Mouse (Mus musculus) frontal cortex, adult 2 months (tissue): ENCODE data around the gene Por. TPM values are rescaled to one million over a fixed set of nuclear protein-coding genes. Genes with fewer than 3 reads are reported as not detected.

Experiments
- DNase-seq, 2 experiments: peaks; one replicate each; pipeline ENCODE4 v3.0.0; 2022; ENCODE audit warnings: low spot score in 1 of 2; ENCODE audit errors: extremely low spot score in 1 of 2
- polyA plus RNA-seq: library from polyadenylated mRNA; depleted of rRNA; stranded (reverse); fragments of >200 nt; gene quantifications from 2 replicates; pipeline ENCODE4 v1.2.3, GENCODE M21; 2012

Gene Por
- polyA plus RNA-seq, 1 experiment = 106 TPM

GRCm38 (mm10) chr5:135697711-135698111, 27.9 kb downstream of the Por start:
- DNase-seq = no peak

GRCm38 (mm10) chr5:135701601-135702000, 31.8 kb downstream of the Por start:
- DNase-seq = no peak

- DNase-seq = no peak
These were observed 32.4 kb downstream of the Por start for GRCm38 (mm10) chr5:135702190-135702589.

GRCm38 (mm10) chr5:135702682-135703192, 32.9 kb downstream of the Por start:
- peak; percentile 69 to 85 for DNase-seq

GRCm38 (mm10) chr5:135703431-135703830, 33.6 kb downstream of the Por start:
- no peak for DNase-seq

- DNase-seq = no peak
These were observed 35.5 kb downstream of the Por start for GRCm38 (mm10) chr5:135705383-135705782.

GRCm38 (mm10) chr5:135707039-135707438, 37.2 kb downstream of the Por start:
- no peak for DNase-seq

- no peak for DNase-seq
These were observed 38.0 kb downstream of the Por start for GRCm38 (mm10) chr5:135707855-135708254.

- DNase-seq = no peak
These were observed 39.9 kb downstream of the Por start for GRCm38 (mm10) chr5:135709716-135710115.

GRCm38 (mm10) chr5:135710599-135711214, 40.9 kb downstream of the Por start:
- peak in 1 of 2 experiments; percentile 53 for DNase-seq

GRCm38 (mm10) chr5:135711582-135712355, 41.9 kb downstream of the Por start:
- no peak for DNase-seq

- DNase-seq = peak; percentile 73 to 84
These were observed 43.0 kb downstream of the Por start for GRCm38 (mm10) chr5:135712803-135713202.

- DNase-seq = peak; percentile 45 to 77
These were observed 43.8 kb downstream of the Por start for GRCm38 (mm10) chr5:135713441-135714218.

GRCm38 (mm10) chr5:135715624-135716023, 45.8 kb downstream of the Por start:
- no peak for DNase-seq

- DNase-seq = no peak
These were observed 49.8 kb downstream of the Por start for GRCm38 (mm10) chr5:135719586-135720120.

- no peak for DNase-seq
These were observed 50.3 kb downstream of the Por start for GRCm38 (mm10) chr5:135720121-135720520.

GRCm38 (mm10) chr5:135721076-135721475, 51.2 kb downstream of the Por start:
- no peak for DNase-seq

GRCm38 (mm10) chr5:135722121-135722520, 52.3 kb downstream of the Por start:
- peak in 1 of 2 experiments; percentile 72 for DNase-seq

GRCm38 (mm10) chr5:135723165-135723751, 53.4 kb downstream of the Por start:
- no peak for DNase-seq

- no peak for DNase-seq
These were observed 54.9 kb downstream of the Por start for GRCm38 (mm10) chr5:135724536-135725322.
